Mouse (Mus musculus) kidney, embryonic 16.5 days (tissue): ENCODE data around the gene Zfyve1. TPM values are rescaled to one million over a fixed set of nuclear protein-coding genes. Genes with fewer than 3 reads are reported as not detected.

ENCODE experiments used
- ATAC-seq: fragments of 200-750 bp; cut with Nextera tagmentation; 2 replicates; pipeline ENCODE4 v1.8.0; 2017; ENCODE audit warnings: moderate TSS enrichment; ENCODE audit not compliant: low FRiP score, low TSS enrichment
- H3K27ac ChIP-seq: fragments of 300-500 bp; sonication (generic); 2 replicates; pipeline ENCODE4 v1.5.1; 2014; ENCODE audit warnings: low read length
- H3K27me3 ChIP-seq: fragments of 300-500 bp; sonication (generic); 2 replicates; pipeline ENCODE4 v1.6.1; 2014; ENCODE audit warnings: low read length, control low read depth, mixed read lengths; ENCODE audit not compliant: insufficient read depth
- H3K36me3 ChIP-seq: fragments of 300-500 bp; sonication (generic); 2 replicates; pipeline ENCODE4 v1.6.1; 2014; ENCODE audit warnings: low read length, control low read depth, mixed read lengths; ENCODE audit not compliant: insufficient read depth
- H3K4me1 ChIP-seq: fragments of 300-500 bp; sonication (generic); 2 replicates; pipeline ENCODE4 v1.6.1; 2014; ENCODE audit warnings: low read length, control low read depth, mixed read lengths; ENCODE audit not compliant: insufficient read depth
- H3K4me2 ChIP-seq: fragments of 300-500 bp; sonication (generic); replicated peaks from 2 replicates; pipeline ENCODE4 v1.6.1; 2014; ENCODE audit warnings: low read depth, low read length
- H3K4me3 ChIP-seq: fragments of 300-500 bp; sonication (generic); 2 replicates; pipeline ENCODE4 v1.5.1; 2014; ENCODE audit warnings: mild to moderate bottlenecking, low read length
- H3K9ac ChIP-seq: fragments of 300-500 bp; sonication (generic); replicated peaks from 2 replicates; pipeline ENCODE4 v1.6.1; 2014; ENCODE audit warnings: low read length
- H3K9me3 ChIP-seq: fragments of 300-500 bp; sonication (generic); 2 replicates; pipeline ENCODE4 v1.6.1; 2016; ENCODE audit warnings: low read length, control low read depth
- WGBS: fragments of 180-500 bp; shearing (Covaris S2); extraction: QIAGEN DNeasy Blood & Tissue Kit; methylation state at CpG from one replicate; pipeline ENCODE4 v1.1.7; 2014; 5-methylcytosine and 5-hydroxymethylcytosine counted together
- polyA plus RNA-seq: library from polyadenylated mRNA; unstranded; fragments of >200 nt; fragmentation: Nextera tagmentation; extraction: Ambion mirVana; gene quantifications from 2 replicates; pipeline ENCODE4 v1.2.1, GENCODE M21; 2015

Zfyve1 gene
- polyA plus RNA-seq, 1 experiment from 2014 or later: 20.8 TPM

DNA sequence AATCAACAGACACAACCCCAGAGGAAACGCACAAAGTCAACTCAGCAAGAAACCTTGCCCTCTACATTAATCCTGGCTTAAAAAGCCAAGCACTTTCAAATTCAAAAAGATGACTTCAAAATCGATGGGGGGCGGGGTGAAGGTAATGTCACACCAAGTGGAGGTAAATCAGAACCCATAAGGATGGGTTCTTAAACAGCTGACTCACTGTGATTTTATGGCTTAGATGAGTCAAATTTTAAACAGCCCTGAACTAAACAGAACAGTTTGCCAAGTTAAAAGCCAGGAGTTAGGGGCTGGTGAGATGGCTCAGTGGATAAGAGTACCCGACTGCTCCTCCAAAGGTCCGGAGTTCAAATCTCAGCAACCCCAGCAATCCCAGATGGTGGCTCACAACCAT, 10.4 kb downstream of the Zfyve1 start:
- H3K9me3 ChIP-seq: no peaks in the 10 kb centered on the region; the same call in 1 of the 2 replicates
- H3K4me2 ChIP-seq: no peak overlapping the region
- peaks cover 27% of the 10 kb centered on the region; the same call in 1 of the 2 replicates for H3K36me3 ChIP-seq
- WGBS: 95% methylated on average over 5 of the region's 5 CpGs
- no peaks in the 10 kb centered on the region for H3K27me3 ChIP-seq
- H3K4me3 ChIP-seq: no peak overlapping the region
- no peak for ATAC-seq
- H3K9ac ChIP-seq: no peak overlapping the region
- H3K27ac ChIP-seq: no peak overlapping the region
- no peaks in the 10 kb centered on the region; the same call in 1 of the 2 replicates for H3K4me1 ChIP-seq

DNA sequence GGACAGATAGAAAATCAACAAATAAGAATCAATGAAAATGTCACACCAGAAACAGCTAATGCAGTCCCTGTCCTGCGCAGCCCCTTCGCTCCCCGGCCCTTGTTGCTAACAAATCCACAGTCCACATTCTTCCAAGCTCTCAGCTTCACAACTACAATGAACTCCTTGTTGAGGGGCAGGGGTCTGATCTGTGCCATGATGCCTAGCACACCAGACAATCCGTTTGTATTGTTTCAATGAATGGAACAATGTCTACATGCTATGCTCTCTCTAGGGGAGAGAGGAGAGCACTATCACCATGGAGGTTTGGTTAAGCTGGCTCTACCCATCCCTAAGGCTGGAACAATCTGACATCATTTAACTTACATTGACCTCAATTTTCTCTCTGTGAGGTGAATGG, 14.3 kb downstream of the Zfyve1 start:
- H3K9me3 ChIP-seq: no peaks in the 10 kb centered on the region
- 92% methylated on average over 4 of the region's 4 CpGs for WGBS
- H3K4me3 ChIP-seq: no peak overlapping the region
- no peak for ATAC-seq
- peaks cover 22% of the 10 kb centered on the region; the same call in 1 of the 2 replicates for H3K36me3 ChIP-seq
- H3K27ac ChIP-seq: no peak overlapping the region
- H3K4me2 ChIP-seq: no peak overlapping the region
- peaks cover 2% of the 10 kb centered on the region; the same call in 1 of the 2 replicates for H3K4me1 ChIP-seq
- H3K9ac ChIP-seq: no peak overlapping the region
- H3K27me3 ChIP-seq: no peaks in the 10 kb centered on the region

DNA sequence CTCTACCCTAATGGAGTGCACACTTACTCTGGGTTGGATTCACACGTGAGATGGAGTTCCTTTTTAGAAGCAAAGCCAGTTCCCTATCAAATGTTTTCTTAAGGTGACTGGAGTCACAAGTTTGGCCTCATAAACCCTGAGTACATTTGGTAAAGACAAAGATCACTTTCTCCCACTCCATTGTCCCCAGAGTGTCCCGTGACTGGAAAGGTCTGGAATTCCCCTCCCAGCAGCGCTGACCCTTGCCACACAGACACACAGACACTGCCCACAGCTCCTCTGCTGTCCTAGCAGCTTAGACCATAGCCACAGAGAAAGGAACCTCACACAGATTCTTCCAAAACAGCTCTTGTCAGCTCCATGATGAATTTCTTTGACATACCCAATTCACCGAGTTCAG, 14.9 kb downstream of the Zfyve1 start:
- Histone ChIP-seq H3K4me2 (no peak overlapping the region), H3K27me3 (no peaks in the 10 kb centered on the region), H3K9me3 (no peaks in the 10 kb centered on the region), H3K27ac (no peak overlapping the region), H3K4me1 (peaks cover 2% of the 10 kb centered on the region; the same call in 1 of the 2 replicates), H3K36me3 (peaks cover 19% of the 10 kb centered on the region; the same call in 1 of the 2 replicates), H3K9ac (no peak overlapping the region), H3K4me3 (no peak overlapping the region)
- 47% methylated on average over 4 of the region's 4 CpGs for WGBS
- 0 out of 2 replicates have a peak, but pooled peaks have one; percentile 49 for ATAC-seq

DNA sequence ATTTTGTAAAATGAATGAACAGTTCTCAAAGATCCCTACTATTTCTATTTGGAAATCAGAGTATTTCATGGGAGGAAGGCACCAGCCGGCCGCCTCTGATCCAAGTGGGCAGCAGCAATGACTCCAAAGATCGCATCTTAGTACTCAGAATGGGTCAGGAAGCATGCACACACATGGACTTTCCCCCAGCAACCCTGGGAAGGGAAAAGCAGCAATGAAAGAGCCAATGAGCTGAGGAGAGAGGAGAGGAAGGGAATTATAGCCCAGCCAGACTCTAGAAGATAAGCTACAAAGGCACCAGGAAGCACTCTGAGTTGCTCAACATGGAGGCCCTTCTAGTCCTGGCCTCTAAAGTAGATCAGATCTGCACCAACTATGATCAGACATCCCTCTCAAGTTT, 16.7 kb downstream of the Zfyve1 start:
- H3K4me2 ChIP-seq: no peak overlapping the region
- WGBS: 91% methylated on average over 3 of the region's 3 CpGs
- H3K27ac ChIP-seq: no peak overlapping the region
- H3K27me3 ChIP-seq: no peaks in the 10 kb centered on the region
- no peak overlapping the region for H3K4me3 ChIP-seq
- peaks cover 2% of the 10 kb centered on the region; the same call in 1 of the 2 replicates for H3K4me1 ChIP-seq
- H3K9ac ChIP-seq: no peak overlapping the region
- H3K9me3 ChIP-seq: no peaks in the 10 kb centered on the region
- peaks cover 18% of the 10 kb centered on the region; the same call in 1 of the 2 replicates for H3K36me3 ChIP-seq
- ATAC-seq: no peak

DNA sequence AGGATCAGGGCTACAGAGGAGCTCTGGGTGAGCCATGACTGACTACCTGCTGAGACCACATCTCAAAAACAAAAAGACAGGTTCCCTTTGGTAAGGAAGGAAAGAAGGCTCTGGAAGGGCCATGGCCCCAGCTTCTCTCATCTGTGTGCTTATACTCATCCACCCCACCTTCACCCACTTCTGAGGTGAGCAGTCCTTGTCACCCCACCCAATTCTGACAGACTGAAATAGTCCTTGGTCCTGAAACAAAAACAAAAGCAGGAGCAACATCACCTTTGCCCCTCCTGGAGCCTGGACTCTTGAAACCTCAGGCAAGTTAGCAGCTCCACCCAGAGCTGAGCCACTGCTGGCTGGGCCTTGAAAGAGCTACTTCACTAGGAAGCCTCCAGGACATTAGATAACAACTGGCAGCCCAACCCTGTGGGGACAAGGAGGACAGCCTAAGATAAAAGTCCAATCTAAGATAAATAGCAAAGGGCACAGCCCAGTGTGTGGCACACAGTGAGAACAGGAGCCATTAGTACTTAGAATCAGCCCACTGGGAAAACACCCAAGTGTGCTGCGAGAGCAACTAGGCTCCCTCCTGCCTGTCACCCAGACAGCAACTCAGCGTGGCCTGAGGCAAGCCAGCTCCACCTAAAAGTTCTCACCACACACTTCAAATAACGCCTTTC, 18.0 kb downstream of the Zfyve1 start:
- no peak for ATAC-seq
- Histone ChIP-seq H3K4me1 (peaks cover 2% of the 10 kb centered on the region; the same call in 1 of the 2 replicates), H3K27ac (no peak overlapping the region), H3K27me3 (no peaks in the 10 kb centered on the region), H3K4me2 (no peak overlapping the region), H3K9me3 (no peaks in the 10 kb centered on the region), H3K9ac (no peak overlapping the region), H3K36me3 (peaks cover 27% of the 10 kb centered on the region), H3K4me3 (no peak overlapping the region)
- 63% methylated on average over 3 of the region's 3 CpGs for WGBS

DNA sequence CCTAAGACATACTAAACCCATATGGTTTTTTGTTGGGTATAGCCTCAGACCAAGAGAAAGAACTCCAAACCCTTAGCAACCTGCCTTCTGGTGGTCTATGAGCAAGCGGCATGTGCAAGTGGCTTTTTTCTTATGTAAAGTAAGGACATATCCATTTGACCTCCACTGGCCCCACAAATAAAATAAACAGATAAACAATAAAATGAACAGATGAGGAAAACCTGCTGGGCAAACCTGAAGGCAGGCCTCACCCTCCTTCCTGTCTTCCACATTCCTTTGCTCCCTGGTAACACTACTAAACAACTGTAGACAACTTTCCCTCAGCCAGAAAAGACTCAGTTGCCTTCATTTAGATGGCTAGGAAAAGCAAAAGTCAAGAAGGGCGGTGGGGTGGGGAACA, 18.7 kb downstream of the Zfyve1 start:
- no peak overlapping the region for H3K27ac ChIP-seq
- whole genome bisulfite sequencing: 93% methylated on average over 2 of the region's 2 CpGs

DNA sequence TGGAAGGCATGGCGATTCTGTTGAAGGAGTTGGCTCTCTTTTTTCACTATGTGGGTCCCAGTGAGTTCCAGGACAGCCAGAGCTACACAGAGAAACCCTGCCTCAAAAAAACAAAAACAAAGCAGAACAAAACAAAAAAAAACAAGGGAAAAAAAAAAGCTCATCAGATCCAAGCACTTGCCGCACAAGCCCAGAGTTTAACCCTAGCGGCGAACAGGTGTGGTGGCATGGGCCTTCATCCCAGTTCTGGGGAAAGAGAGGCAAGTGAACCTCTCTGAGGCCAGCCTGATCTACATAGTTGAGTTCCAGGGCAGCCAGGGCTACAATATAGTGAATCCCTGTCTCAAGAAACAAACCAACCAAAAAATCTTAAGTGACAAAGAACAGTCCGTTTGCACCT, 19.6 kb downstream of the Zfyve1 start:
- no peak overlapping the region for H3K27ac ChIP-seq
- peaks cover 2% of the 10 kb centered on the region; the same call in 1 of the 2 replicates for H3K4me1 ChIP-seq
- WGBS: 97% methylated on average over 5 of the region's 5 CpGs
- no peaks in the 10 kb centered on the region for H3K9me3 ChIP-seq
- no peak overlapping the region for H3K4me2 ChIP-seq
- H3K27me3 ChIP-seq: no peaks in the 10 kb centered on the region
- no peak for ATAC-seq
- no peak overlapping the region for H3K9ac ChIP-seq
- H3K4me3 ChIP-seq: no peak overlapping the region
- H3K36me3 ChIP-seq: peaks cover 30% of the 10 kb centered on the region

More for the DNA sequence above, 18.7 kb downstream of the Zfyve1 start:
- peaks cover 26% of the 10 kb centered on the region for H3K36me3 ChIP-seq
- no peak overlapping the region for H3K9ac ChIP-seq
- no peak overlapping the region for H3K4me3 ChIP-seq
- H3K27me3 ChIP-seq: no peaks in the 10 kb centered on the region
- no peak for ATAC-seq
- H3K9me3 ChIP-seq: no peaks in the 10 kb centered on the region
- no peak overlapping the region for H3K4me2 ChIP-seq
- H3K4me1 ChIP-seq: peaks cover 2% of the 10 kb centered on the region; the same call in 1 of the 2 replicates

DNA sequence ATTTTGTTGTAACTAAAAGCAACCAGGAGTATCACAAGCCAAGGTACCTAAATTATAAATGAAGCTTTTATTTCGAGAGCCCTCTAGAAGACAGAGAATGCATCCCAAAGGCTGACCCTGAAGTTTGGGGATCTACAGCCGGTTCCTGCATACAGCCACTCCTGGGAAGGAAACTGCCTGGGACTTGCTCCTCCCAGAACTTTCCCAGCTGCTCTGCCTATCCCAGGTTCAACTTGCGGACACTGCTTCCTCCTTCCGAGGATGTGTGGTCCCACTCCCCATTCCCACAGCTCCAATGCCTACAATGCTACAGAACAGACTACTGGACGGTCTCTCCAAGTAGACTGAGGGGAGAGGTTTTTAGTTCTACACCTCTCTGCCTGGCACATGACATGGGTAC, 24.3 kb downstream of the Zfyve1 start:
- Histone ChIP-seq H3K4me1 (no peaks in the 10 kb centered on the region), H3K9me3 (no peaks in the 10 kb centered on the region), H3K27ac (no peak overlapping the region), H3K4me3 (no peak overlapping the region), H3K4me2 (no peak overlapping the region), H3K9ac (no peak overlapping the region), H3K27me3 (no peaks in the 10 kb centered on the region), H3K36me3 (peaks cover 35% of the 10 kb centered on the region)
- no peak for ATAC-seq
- WGBS: 71% methylated on average over 5 of the region's 5 CpGs

DNA sequence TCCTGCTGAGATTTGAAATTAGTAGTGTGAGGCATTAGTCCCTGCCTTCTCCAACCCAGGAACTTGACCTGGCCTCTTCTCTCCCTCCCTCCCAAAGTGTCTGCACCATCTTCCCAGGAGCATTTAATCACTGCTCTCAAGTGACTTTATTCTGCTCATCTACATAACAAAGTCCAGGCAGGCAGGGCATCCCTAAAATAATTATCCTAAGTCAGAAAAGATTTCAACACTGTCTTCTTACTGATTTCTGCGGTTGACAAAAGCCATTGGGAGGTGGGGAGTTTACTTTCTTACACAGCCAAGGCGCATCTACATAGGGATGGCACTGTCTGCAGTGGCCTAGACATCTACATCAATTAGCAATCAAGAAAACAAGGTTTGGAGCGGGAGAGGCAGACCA, 27.2 kb downstream of the Zfyve1 start:
- Histone ChIP-seq H3K9me3 (no peaks in the 10 kb centered on the region), H3K4me3 (no peak overlapping the region), H3K9ac (no peak overlapping the region), H3K27me3 (no peaks in the 10 kb centered on the region), H3K36me3 (peaks cover 41% of the 10 kb centered on the region), H3K4me1 (no peaks in the 10 kb centered on the region), H3K27ac (no peak overlapping the region), H3K4me2 (no peak overlapping the region)
- WGBS: 83% methylated on average over 3 of the region's 3 CpGs
- no peak for ATAC-seq

DNA sequence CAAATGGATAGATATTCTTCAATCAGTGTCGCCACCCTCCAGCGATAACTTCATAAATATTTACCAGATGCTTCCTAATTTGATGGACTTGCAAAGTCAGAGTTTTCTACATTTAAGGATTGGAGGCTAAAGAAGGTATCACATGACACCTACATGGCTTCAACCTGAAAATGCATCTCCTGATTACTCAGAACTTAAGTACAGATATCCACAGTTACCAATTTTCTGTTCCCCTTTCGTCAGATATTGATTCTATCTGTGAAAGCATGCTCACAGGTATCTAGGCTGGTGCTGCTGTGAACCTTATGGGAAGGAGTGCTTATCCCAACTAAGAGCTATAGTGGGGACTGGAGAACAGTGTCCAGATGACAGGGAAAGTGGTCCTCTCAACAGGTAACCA, 34.4 kb downstream of the Zfyve1 start:
- peaks cover 30% of the 10 kb centered on the region for H3K36me3 ChIP-seq
- no peaks in the 10 kb centered on the region for H3K4me1 ChIP-seq
- H3K9me3 ChIP-seq: no peaks in the 10 kb centered on the region
- no peak overlapping the region for H3K4me3 ChIP-seq
- no peak overlapping the region for H3K9ac ChIP-seq
- H3K4me2 ChIP-seq: no peak overlapping the region
- H3K27ac ChIP-seq: no peak overlapping the region
- no peaks in the 10 kb centered on the region for H3K27me3 ChIP-seq
- ATAC-seq: no peak
- WGBS: 95% methylated on average over 3 of the region's 3 CpGs
